Mouse (Mus musculus): ENCODE results near the gene Bcar3. TPM values are rescaled to one million over a fixed set of nuclear protein-coding genes. Genes with fewer than 3 reads are reported as not detected.
"Not testable (repeated sequence)": the region's sequence is repeated elsewhere in the genome, so short reads cannot be mapped to it uniquely, and the experiment has no call there.

The Bcar3 gene
- polyA plus RNA-seq, 1 experiment from 2014 or later = 5.2 TPM

DNA sequence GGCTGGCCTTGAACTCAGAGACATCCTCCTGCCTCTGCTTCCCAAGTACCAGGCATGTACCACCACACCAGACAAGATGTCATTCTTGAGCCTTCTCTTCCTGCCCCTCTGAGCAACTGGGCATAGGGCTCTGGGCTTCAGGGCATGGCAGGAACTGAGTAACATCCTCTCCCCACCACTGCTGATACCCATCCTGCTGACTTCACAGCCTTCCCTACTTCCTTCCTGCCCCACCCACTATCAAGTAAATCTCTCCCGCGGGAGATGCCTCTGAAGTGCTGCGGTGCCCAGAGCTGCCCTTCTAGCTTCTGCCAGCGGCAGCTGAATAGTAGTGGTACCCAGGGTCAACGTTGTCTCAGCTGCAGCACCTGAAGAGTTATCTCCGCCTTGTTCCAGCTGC lies 84.7 kb downstream of the Bcar3 start:
- Histone ChIP-seq H3K27me3 (ENCODE audit: low read depth, poor library complexity, severe bottlenecking) (no peaks in the 10 kb centered on the region), H3K4me1 (peaks cover 16% of the 10 kb centered on the region), H3K36me3 (no peaks in the 10 kb centered on the region), H3K9me3 (replicated peaks) (no peaks in the 10 kb centered on the region), H3K4me3 (no peak overlapping the region), H3K27ac (no peak overlapping the region)
- WGBS = 77% methylated on average over 6 of the region's 6 CpGs
- no peak for DNase-seq (ENCODE audit: low spot score)

DNA sequence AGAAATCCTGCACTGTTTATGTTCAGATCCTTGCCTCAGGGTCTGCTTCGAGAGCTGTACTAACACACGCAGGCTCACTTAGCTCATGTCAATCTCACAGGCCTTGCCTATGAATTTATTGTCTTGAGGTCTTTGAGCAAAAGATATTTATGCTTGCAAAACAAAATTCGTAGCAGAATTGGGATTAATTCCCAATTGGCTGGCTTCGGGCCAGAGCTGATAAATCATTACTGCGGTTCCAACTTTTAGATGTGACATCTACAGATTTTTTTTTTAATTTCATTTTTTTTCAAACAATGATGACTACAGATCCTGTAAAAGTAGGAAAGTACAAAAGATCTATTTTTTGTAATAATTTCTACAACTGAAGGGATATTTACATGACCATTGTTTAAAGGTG lies 86.8 kb downstream of the Bcar3 start:
- Histone ChIP-seq H3K27me3 (ENCODE audit: low read depth, poor library complexity, severe bottlenecking) (no peaks in the 10 kb centered on the region), H3K4me3 (no peak overlapping the region), H3K9me3 (replicated peaks) (no peaks in the 10 kb centered on the region), H3K4me1 (peaks cover 15% of the 10 kb centered on the region), H3K27ac (no peak overlapping the region), H3K36me3 (no peaks in the 10 kb centered on the region)
- 88% methylated on average over 5 of the region's 5 CpGs for WGBS
- no peak for DNase-seq (ENCODE audit: low spot score)

DNA sequence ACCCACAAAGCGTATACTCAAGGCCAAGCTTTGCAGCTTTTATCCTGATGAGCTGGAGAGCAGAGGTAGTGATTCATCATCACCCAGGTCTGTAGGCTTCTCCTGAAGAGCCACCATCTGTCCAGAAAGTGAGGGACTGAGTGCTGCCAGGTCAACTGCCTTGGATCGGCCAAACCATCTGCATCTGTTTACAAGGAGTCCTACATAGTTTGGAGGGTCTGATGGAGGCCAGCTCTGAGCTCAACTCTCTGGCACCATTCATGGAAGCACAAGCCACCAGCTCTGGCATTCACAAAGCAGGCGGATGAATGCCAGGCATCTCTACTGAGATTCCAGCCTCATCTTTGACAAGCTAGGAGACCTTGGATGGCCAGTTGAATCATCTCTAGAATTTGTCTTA lies 87.7 kb downstream of the Bcar3 start:
- H3K27me3 ChIP-seq (ENCODE audit: low read depth, poor library complexity, severe bottlenecking) = no peaks in the 10 kb centered on the region
- H3K4me3 ChIP-seq = no peak overlapping the region
- H3K4me1 ChIP-seq = peaks cover 6% of the 10 kb centered on the region
- no peak overlapping the region for H3K27ac ChIP-seq
- 90% methylated on average over 3 of the region's 3 CpGs for WGBS
- DNase-seq (ENCODE audit: low spot score) = no peak
- H3K9me3 ChIP-seq (replicated peaks) = no peaks in the 10 kb centered on the region
- H3K36me3 ChIP-seq = no peaks in the 10 kb centered on the region

DNA sequence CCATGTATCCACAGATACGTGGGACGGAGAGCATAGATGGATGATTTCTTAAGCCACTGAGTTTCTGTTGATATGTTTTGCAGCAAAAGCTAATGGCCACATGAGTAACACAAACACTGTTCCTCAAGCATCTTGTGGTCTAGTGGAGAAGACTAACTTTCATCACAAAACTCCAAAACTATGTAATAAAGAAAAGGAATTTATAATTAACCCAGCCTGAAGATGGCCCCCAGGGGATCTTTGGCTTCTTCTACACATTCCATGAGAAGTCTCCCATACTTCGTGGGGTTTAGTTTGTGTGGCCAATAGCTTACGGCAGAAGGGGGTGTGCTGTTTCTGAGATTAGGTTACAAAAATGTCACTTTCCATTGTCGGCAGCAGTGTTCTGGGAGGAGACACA lies 92.5 kb downstream of the Bcar3 start:
- H3K9me3 ChIP-seq (replicated peaks) = no peaks in the 10 kb centered on the region
- no peak for DNase-seq (ENCODE audit: low spot score)
- 92% methylated on average over 5 of the region's 5 CpGs for WGBS
- H3K27ac ChIP-seq = no peak overlapping the region
- H3K27me3 ChIP-seq (ENCODE audit: low read depth, poor library complexity, severe bottlenecking) = no peaks in the 10 kb centered on the region
- no peaks in the 10 kb centered on the region for H3K36me3 ChIP-seq
- no peak overlapping the region for H3K4me3 ChIP-seq
- H3K4me1 ChIP-seq = no peaks in the 10 kb centered on the region

DNA sequence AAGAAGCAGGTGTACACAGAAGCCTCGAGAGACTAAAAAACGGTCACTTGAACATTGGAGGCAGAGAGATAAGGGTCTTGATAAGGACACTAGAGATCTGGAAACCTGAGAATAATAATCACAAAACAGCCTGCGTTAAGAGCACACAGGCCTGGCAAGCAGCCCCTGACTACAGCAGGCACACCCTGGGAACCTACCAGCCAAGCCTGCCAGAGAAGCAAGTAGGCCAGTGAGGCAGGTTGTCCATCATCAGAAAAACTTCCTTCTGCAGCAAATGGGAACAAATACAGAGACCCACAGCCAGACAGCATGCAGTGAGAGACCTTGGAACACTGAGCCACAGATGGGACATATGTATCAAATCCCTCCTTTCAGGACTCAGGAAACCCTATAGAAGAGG lies 93.8 kb downstream of the Bcar3 start:
- Histone ChIP-seq H3K36me3 (no peaks in the 10 kb centered on the region), H3K9me3 (replicated peaks) (no peaks in the 10 kb centered on the region), H3K4me1 (peaks cover 4% of the 10 kb centered on the region), H3K4me3 (no peak overlapping the region), H3K27ac (no peak overlapping the region), H3K27me3 (ENCODE audit: low read depth, poor library complexity, severe bottlenecking) (no peaks in the 10 kb centered on the region)
- 81% methylated on average over 3 of the region's 3 CpGs for WGBS
- DNase-seq (ENCODE audit: low spot score) = no peak

DNA sequence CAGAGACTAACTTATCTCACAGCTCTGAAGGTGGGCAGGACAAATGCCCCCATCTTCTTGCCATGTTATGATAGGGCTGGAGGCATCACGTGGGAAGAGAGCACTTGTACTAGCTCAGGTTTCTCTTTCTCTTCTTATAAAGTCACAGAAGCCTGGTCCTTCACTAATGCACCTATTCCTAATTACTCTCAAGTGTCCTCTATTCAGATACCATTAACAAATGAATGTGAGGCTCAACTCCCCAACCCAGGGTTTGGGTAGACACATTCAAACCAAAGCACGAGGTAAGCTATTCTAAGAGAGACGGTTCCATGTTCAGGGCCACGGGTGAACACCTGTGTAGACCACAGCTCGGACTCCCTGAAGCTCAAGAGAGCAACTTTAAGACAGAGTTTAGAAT lies 96.0 kb downstream of the Bcar3 start:
- Histone ChIP-seq H3K27ac (no peak overlapping the region), H3K9me3 (replicated peaks) (no peaks in the 10 kb centered on the region), H3K36me3 (no peaks in the 10 kb centered on the region), H3K27me3 (ENCODE audit: low read depth, poor library complexity, severe bottlenecking) (no peaks in the 10 kb centered on the region), H3K4me3 (no peak overlapping the region), H3K4me1 (peaks cover 4% of the 10 kb centered on the region)
- WGBS = 90% methylated on average over 5 of the region's 5 CpGs
- no peak for DNase-seq (ENCODE audit: low spot score)

DNA sequence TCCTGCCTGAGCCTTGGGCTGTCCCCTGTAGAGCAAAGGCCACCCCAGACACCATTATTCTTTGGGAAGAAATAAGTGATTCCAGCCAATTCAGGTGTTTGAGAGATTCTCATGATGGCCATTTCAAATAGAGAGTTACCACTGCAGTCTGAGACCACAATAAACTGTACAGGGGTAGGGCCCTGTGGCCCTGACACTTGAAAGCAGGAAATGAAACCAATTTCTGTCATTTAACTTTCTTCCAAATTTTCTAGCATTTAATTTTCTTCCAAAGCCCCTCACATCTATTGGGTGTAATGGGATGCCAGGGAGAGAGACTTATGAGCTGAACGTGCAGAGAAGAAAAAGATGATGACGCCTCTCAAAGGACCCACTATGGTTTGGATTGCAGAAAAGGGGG lies 97.2 kb downstream of the Bcar3 start:
- no peak overlapping the region for H3K4me3 ChIP-seq
- 85% methylated on average over 2 of the region's 2 CpGs for WGBS
- no peaks in the 10 kb centered on the region for H3K9me3 ChIP-seq (replicated peaks)
- peaks cover 4% of the 10 kb centered on the region for H3K4me1 ChIP-seq
- no peaks in the 10 kb centered on the region for H3K27me3 ChIP-seq (ENCODE audit: low read depth, poor library complexity, severe bottlenecking)
- no peak overlapping the region for H3K27ac ChIP-seq
- DNase-seq (ENCODE audit: low spot score) = no peak
- no peaks in the 10 kb centered on the region for H3K36me3 ChIP-seq

DNA sequence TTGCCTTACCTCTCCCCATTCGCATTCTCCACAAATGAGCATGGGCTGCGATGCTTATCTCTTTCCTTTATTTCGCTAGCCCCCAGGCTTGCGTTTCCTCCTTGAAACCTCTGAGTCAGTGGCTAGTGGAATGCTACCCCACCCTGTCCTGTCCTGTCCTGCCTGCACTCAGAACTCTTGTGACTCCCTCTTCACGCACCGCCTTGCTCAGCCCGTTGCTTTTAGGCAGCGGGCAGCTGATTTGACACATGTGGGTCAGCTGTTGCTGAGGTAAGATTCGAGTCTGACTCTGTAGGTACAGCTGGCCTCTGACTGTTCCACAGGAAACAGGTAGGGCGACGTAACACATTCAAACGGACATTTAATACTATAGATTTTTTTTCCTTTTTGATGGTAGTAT lies 97.9 kb downstream of the Bcar3 start:
- Histone ChIP-seq H3K27ac (no peak overlapping the region), H3K4me1 (peaks cover 4% of the 10 kb centered on the region), H3K9me3 (replicated peaks) (no peaks in the 10 kb centered on the region), H3K27me3 (ENCODE audit: low read depth, poor library complexity, severe bottlenecking) (no peaks in the 10 kb centered on the region), H3K4me3 (no peak overlapping the region), H3K36me3 (no peaks in the 10 kb centered on the region)
- no peak for DNase-seq (ENCODE audit: low spot score)
- 70% methylated on average over 12 of the region's 12 CpGs for WGBS

DNA sequence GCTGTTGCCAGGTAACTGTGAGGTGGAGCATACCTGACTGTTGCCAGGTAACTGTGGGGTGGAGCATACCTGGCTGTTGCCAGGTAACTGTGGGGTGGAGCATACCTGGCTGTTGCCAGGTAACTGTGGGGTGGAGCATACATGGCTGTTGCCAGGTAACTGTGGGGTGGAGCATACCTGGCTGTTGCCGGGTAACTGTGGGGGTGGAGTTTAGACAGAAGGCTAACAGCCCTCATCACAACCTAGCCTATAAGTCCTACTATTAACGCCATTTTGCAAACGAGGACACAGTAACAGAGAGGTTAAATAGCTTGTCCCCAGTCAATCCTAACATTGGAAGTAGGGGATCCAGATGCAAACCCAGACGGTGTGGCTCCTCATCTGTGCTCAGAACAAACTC lies 99.5 kb downstream of the Bcar3 start:
- H3K9me3 ChIP-seq (replicated peaks); H3K27me3 ChIP-seq (ENCODE audit: low read depth, poor library complexity, severe bottlenecking); H3K4me3 ChIP-seq; H3K36me3 ChIP-seq; DNase-seq (ENCODE audit: low spot score); H3K27ac ChIP-seq; H3K4me1 ChIP-seq: not testable (repeated sequence)
- WGBS = 44% methylated on average over 4 of the region's 4 CpGs

DNA sequence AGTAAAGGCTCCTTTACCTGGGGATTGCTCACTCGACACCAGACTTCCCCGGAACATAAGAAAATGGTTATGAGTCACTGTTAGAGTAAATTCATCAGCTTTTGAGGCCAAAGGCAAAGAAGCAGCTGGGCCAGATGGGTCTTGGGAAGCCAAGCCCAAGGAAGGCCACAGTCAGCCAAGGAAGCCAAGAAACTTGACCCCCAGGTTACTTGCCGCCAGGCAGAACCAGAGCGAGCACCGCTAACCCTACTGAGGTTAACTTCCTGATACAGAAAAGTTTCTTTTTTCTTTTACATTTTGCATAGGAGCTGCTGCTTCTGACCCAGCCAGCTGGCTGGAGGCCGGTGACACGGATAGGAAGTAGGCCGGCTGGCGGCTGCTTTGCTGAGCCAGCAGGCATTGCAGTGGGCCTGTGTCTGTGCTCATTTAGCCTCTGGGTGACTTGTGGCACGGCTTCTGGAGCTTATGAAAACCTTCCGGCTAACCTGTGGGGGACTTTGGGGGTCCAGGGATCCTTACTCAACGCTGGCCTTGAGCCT lies 100.0 kb downstream of the Bcar3 start:
- no peaks in the 10 kb centered on the region for H3K9me3 ChIP-seq (replicated peaks)
- H3K27me3 ChIP-seq (ENCODE audit: low read depth, poor library complexity, severe bottlenecking) = no peaks in the 10 kb centered on the region
- no peak overlapping the region for H3K4me3 ChIP-seq
- no peak overlapping the region for H3K27ac ChIP-seq
- WGBS = 90% methylated on average over 12 of the region's 12 CpGs
- H3K4me1 ChIP-seq = peaks cover 4% of the 10 kb centered on the region
- no peaks in the 10 kb centered on the region for H3K36me3 ChIP-seq
- no peak for DNase-seq (ENCODE audit: low spot score)

DNA sequence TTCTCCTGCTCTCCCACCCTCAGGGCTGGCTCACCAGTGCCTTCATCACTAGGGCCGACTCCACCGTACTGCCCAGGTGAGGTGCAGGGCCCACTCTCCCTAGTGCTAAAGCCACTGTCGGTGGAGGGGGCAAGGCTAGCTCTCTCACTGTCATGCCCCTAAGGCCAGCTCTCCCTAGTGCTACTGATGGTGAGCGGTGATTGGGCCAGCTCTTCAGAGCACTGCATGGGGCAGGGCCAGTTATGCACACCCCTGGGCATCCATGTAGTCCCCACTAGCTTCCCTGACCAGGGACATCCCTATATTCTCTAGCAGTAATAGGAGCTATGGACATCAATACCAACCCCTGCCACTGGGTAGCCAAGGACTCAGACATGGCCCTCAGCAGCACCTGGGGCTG lies 103.0 kb downstream of the Bcar3 start:
- Histone ChIP-seq H3K36me3 (no peaks in the 10 kb centered on the region), H3K4me3 (no peak overlapping the region), H3K27me3 (ENCODE audit: low read depth, poor library complexity, severe bottlenecking) (no peaks in the 10 kb centered on the region), H3K9me3 (replicated peaks) (no peaks in the 10 kb centered on the region), H3K27ac (no peak overlapping the region), H3K4me1 (peaks cover under 1% of the 10 kb centered on the region)
- WGBS = 89% methylated on average over 4 of the region's 4 CpGs
- no peak for DNase-seq (ENCODE audit: low spot score)

DNA sequence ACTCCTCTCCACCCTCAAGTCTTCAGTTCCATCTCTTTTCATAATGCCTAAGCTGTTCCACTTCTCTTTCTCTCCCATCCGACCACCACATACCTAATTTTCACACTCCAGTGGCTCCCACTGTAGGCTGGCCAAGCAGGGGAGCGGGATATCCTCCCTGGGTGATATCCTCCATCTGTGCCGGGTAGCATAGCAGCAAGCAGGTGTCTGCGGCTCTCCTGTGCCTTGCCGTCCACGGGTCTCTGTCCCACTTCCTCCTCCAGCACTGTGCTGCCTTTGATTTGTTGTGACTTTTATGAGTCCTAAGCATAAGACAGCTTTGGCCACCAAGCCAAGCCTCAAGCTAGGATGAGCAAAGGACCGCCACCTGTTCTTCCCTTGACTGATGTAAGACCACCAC lies 103.5 kb downstream of the Bcar3 start:
- no peaks in the 10 kb centered on the region for H3K27me3 ChIP-seq (ENCODE audit: low read depth, poor library complexity, severe bottlenecking)
- DNase-seq (ENCODE audit: low spot score) = no peak
- WGBS = 85% methylated on average over 7 of the region's 7 CpGs
- H3K4me1 ChIP-seq = no peaks in the 10 kb centered on the region; the same call in 1 of the 2 replicates
- no peak overlapping the region for H3K4me3 ChIP-seq
- no peak overlapping the region for H3K27ac ChIP-seq
- no peaks in the 10 kb centered on the region for H3K9me3 ChIP-seq (replicated peaks)
- no peaks in the 10 kb centered on the region for H3K36me3 ChIP-seq

DNA sequence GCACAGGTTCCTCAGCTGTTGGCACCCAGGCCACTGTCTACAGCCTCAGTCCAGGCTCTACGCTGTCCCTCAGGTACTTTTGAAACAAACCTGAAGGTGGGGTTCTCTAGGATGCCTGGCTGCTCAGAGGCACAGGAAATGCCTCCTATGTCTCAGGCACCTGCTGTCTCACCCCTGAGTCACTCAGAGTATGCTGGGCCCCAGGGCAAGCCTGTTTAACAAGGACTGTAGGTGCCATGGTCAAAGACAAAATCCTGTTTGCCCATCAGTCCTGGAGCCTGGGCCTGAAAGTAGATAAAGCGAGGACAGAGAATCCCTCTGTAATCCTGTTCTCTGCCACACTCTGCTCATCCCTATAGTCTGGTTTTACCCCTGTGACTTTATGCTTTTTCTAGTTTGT lies 107.1 kb downstream of the Bcar3 start:
- WGBS = 96% methylated on average over 2 of the region's 2 CpGs
- H3K4me1 ChIP-seq = peaks cover 3% of the 10 kb centered on the region; the same call in 1 of the 2 replicates
- H3K9me3 ChIP-seq (replicated peaks) = no peaks in the 10 kb centered on the region
- no peak overlapping the region for H3K27ac ChIP-seq
- no peak overlapping the region for H3K4me3 ChIP-seq
- H3K36me3 ChIP-seq = no peaks in the 10 kb centered on the region
- no peaks in the 10 kb centered on the region for H3K27me3 ChIP-seq (ENCODE audit: low read depth, poor library complexity, severe bottlenecking)
- no peak for DNase-seq (ENCODE audit: low spot score)

DNA sequence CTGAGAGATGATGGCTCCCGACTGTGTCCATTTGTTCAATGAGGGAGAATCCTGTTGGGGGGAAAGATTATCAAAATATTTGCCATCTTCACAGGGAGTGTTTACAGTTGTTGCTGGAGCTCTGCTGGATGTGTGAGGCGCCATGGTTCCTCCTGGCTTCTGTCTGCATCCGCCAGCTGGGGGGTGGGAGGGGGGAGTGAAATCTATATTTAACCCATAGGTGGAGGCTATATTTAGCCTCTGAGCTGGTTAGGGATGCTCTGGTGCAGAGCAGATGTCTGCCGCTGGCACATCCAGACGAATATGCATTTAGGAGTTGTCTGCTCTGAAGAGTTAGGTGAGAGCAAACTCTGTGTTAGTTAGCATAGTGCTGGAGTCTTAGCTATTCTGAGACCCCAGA lies 108.2 kb downstream of the Bcar3 start:
- Histone ChIP-seq H3K9me3 (replicated peaks) (no peaks in the 10 kb centered on the region), H3K36me3 (no peaks in the 10 kb centered on the region), H3K27ac (no peak overlapping the region), H3K27me3 (ENCODE audit: low read depth, poor library complexity, severe bottlenecking) (0 out of 2 replicates have a peak, but pooled peaks cover 5% of the 10 kb centered on the region), H3K4me3 (no peak overlapping the region), H3K4me1 (peaks cover 3% of the 10 kb centered on the region; the same call in 1 of the 2 replicates)
- no peak for DNase-seq (ENCODE audit: low spot score)
- 78% methylated on average over 5 of the region's 5 CpGs for WGBS

Data from limb, embryonic 10.5 days (tissue).